Mouse (Mus musculus) gastrocnemius, postnatal 10 days (tissue): ENCODE results near the gene Arhgap20. TPM values are rescaled to one million over a fixed set of nuclear protein-coding genes. Genes with fewer than 3 reads are reported as not detected.

Source experiments
- DNase-seq: peaks from one replicate; pipeline ENCODE4 v3.0.0; 2021; ENCODE audit warnings: mixed read lengths
- long read RNA-seq, 2 experiments: library from polyadenylated mRNA; stranded (forward); transcript quantifications; one replicate each; pipeline ENCODE4 v2.0.0; 2021
- total RNA-seq, 2 experiments: library from RNA; stranded (reverse); gene quantifications; 2 replicates each; pipeline ENCODE4 v1.2.3; 2021

The Arhgap20 gene
- total RNA-seq: 10 to 100 TPM; 24.5 to 31.9 TPM
- long read RNA-seq, experiment 1, full-length matches to known transcripts: 5 of 16 reads
- long read RNA-seq, experiment 1, partial matches to known transcripts: 2 of 16 reads
- long read RNA-seq, experiment 1, other reads (novel, unspliced or antisense): 9 of 16 reads
- long read RNA-seq, experiment 2, full-length matches to known transcripts: 1 of 10 reads
- long read RNA-seq, experiment 2, partial matches to known transcripts: 2 of 10 reads
- long read RNA-seq, experiment 2, other reads (novel, unspliced or antisense): 7 of 10 reads

DNA sequence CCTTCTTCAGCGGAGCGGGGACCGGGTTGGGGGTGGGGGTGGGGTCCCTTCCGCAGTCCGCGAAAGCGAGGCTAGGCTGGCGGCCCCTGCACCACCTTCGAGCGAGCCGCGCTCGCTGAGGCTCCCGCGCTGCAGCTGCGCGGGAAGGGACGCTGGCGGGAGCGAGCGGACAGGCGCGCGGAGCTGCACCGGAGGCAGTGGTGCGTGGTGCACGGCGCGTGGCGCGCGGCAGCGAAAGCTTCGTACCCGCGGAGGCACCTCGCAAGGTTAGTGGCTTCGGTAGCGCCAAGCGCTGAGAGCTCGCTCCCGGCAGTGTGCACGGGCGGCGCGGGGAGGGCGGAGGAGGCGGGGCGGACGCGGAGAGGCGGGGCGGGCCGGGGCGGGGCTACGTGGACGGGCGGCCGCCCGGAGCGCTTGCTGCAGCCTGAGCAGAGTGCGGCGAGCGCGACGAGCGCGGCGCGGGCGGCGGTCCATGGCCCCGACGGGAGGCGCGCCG is at the start of gene Arhgap20:
TSS of gene Arhgap20 (plus strand) at position 417 of the 496 bp plus-strand sequence.
- peak; percentile 82 for DNase-seq

DNA sequence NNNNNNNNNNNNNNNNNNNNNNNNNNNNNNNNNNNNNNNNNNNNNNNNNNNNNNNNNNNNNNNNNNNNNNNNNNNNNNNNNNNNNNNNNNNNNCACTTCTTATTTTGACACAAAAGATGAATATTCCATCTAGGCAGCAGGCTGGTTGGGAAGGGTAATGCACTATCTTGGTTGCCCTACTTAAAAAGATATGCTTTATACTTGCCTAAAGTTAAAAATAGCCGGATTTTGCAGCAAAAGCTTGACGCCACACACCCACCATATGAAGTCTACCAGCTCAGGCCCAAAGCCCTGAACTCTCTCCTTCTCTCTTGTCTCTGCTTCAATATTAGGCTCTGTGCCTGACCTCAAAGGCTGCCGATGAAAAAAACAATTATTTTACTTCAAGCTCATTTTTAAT is 46.3 kb upstream of the Arhgap20 start:
- no peak for DNase-seq

DNA sequence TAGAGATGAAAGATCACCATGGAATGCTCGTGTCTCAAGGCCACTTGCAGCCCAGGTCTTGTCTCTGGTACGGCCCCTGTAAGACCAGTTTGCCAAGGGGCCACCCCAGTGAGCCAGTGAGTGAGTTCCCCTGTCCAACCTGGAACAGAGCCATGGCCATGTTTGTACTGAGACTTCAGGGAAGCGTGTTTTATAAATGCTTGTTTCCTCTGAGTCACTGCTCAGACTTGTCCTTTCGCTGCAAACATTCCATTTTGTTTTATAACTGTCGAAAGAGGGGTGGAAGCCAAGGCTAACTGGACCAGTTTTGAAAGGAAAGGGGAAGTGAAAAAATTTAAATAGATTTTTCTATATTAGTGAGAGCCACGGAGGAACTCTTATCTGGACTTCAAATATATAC is 37.2 kb upstream of the Arhgap20 start:
- peak; percentile 28 for DNase-seq

DNA sequence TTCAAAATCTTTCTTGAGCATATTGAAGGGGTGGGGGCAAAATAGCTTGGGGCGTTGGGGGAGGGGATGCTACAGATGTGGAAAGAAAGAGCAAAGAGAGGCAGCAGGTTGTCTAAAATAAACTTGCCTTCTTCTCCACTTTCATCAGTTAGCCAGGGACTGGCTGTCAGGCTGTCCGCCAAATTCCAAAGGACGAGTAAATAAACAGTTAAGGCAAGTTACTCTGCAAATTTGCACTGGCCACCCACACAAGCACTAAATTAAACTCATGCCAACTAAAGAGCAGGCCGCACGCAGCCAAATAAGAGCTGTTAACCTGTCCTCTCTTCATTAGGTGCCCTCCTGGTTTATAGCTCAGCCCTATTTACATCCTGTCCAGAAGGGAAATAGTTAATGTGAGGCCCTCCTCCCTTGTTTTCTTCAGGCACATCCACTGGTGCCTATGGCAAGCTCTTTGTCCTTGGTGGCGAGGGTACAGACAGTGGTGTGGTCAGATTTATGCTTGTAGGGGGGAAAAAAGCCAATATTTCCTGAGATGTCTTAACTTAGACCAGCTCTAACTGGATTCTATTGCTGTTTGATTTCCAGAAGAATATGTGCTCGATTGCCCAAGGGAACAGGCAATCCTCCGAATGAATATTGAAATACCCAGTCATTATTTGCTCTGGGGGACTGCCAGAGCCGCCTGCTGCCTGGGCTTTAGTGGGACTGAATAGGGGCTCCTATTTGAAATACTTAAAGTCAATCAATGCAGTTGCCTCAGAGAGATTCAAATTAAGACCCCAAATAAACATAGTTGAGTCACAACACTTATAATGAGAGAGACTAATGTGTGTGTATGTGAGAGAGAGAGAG is 29.7 kb upstream of the Arhgap20 start:
- DNase-seq: no peak

DNA sequence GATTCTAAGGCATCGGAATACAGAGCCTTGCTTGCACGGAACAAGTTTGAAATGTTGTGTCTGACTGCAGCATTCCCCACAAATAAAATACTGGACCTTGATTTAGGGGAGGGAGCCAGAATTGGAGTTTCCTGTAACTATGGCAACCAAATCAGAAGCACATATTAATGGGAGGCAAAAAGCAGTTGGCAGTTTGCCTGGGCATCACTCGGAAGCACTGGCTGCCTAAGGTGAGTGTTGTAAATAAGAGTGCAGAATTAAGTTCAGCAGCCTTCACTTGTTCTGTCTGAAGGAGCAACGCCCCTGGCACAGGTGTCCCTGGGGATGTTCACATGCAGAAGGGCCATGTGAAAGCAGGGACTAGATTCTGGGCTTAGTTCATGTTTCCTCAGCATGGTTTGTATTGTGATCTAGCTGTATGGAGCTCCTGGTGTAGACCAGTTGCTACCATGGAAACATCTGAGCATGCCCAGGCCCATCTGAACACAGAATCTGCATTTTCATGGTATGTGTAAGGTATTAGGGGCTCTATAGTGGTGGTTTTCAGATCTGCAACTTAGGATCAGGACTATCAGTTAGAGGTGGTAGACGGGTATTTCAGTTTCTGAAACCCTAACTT is 28.3 kb upstream of the Arhgap20 start:
- no peak for DNase-seq

DNA sequence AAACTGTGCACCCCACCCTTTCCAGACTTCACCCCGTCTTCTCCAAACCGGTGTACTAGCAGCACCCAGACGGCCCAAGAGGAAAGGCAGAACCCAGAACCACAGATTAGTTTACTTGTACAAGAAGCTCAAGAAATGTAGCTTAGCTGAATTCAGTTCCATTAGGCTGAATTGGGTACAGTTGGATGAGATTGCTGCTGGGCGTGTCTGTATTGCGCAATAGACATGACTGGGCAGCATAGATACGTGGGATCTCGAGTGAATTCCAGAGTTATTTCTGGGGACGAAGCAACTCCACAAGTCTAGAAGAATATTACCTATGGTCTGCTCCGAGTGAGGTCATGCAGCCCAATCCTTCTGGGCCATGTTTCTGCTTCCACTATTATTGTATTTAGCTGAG is 26.8 kb upstream of the Arhgap20 start:
- DNase-seq: no peak

DNA sequence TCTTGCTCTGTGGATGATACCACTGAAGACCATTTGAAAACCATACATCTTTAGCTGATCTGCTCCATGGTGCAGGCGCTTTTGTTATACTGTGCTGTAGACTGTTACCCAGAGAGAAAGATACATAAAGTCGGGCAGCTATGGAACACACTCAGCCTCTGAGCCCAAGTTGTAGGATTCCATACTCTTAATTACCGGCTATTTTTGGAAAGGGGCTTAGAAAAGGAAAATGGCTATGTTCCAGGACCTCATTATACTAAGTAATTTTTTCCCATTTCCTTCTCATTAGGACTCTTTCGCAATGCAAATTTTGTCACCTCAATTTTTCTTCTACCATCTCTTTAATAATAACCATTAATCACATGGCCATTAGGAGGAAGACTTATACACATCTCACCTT is 25.3 kb upstream of the Arhgap20 start:
- no peak for DNase-seq

DNA sequence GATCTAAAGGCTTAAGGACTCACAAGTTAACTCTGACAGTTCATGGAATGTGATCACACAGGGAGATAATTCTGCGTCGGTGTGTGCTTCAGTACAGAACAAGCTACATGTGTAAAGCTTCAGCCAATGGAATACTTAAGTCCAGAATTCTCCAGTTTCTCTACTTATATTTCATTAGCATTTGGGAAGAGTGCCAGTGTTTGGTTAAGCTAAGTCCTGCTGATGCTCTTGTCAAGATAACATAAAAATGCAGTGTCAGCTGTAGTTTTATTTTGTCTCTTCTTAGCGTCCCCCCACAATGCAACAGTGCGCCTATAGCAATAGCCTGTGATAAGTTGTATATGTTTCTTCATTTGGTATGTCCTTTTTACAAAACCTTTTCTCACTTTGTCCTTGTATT is 15.0 kb upstream of the Arhgap20 start:
- no peak for DNase-seq

DNA sequence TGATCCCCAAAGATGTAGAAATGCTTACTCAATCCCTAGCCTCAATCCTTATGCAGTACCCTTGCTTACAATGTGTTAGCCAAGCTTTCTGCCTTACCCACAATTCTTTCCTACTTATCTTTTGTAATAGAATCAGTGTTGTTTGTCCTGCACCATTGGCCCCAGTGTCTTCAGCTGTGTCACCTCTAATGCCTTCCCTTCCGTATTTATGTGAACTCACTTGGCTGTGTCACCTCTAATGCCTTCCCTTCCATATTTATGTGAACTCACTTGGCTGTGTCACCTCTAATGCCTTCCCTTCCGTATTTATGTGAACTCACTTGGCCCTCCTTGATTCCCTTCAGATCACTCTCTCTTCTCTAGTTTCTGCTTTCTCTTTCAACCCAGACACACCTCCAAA is 4.1 kb upstream of the Arhgap20 start:
- DNase-seq: no peak

DNA sequence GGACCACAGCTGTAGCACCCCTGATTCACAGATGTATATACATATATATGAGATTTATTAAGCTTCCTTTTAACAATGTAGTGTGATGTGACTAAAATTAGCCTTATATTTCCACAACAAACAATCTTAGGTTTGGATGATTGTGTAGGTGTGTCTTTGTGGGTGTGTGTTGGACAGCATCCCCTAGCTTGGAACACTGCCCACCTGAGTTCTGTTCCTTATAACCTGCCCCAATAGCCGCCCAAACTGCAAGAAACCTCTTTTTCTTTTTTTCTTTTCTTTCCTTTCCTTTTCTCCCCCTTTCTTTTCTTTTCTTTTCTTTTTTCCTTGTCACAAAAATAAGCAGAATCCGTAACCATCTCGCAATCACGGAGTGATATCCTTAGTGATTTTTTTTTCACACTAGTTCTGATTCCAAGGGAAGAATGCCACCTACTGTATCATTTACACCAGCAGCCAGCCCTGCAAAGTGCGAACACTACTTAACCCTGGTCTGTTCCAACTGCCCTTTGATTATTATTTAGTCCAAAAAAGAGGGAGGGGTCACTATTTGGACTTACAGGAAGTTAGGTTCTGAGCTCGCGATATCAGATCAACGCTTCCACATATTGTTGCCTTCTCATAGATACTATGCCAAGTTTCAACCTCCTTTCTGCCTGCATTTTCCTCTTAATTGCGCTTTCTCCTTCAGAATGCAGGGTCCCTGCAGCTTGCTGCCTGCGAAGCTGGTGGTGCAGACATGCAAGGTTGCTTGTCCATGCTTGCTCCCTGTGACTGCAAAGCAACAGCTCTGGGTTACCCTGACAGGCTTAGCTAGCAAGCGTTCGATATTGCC is 879 bp upstream of the Arhgap20 start:
- DNase-seq: no peak

DNA sequence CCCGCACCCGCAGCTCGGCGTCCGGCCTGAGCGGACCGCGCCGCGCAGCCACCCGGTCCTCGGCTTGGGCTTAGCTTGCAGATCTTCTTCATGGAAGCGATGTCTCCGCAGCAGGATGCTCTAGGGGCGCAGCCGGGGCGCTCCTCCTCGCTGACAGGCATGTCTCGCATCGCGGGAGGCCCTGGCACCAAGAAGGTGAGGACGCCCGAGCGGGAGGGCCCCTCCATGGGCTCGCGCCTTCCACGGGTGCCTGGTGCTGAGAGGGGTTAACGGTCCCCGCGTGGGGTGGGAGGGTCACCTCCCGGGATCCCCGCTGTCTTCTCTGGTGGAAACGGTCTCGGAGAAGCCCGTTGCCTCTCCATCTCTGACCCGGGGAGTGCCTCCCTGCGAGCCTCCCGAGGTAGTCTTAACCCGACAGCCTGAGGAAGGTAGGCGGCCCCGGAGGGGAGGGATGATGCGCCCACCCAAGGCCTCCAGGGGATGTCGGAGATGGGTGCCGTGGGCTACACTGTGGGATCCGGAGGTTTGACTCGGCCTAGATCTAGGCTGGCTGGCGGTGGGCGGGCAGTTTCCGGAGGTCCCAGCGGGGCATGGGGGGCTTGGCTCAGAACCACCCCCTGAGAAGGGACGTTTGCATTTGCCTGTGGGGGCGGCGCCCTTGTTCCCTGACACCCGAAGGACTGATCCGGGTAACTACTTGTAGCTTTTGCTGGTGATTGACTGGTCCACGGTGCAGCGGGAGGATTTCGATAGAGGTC is 459 bp downstream of the Arhgap20 start:
- peak; percentile 43 for DNase-seq

DNA sequence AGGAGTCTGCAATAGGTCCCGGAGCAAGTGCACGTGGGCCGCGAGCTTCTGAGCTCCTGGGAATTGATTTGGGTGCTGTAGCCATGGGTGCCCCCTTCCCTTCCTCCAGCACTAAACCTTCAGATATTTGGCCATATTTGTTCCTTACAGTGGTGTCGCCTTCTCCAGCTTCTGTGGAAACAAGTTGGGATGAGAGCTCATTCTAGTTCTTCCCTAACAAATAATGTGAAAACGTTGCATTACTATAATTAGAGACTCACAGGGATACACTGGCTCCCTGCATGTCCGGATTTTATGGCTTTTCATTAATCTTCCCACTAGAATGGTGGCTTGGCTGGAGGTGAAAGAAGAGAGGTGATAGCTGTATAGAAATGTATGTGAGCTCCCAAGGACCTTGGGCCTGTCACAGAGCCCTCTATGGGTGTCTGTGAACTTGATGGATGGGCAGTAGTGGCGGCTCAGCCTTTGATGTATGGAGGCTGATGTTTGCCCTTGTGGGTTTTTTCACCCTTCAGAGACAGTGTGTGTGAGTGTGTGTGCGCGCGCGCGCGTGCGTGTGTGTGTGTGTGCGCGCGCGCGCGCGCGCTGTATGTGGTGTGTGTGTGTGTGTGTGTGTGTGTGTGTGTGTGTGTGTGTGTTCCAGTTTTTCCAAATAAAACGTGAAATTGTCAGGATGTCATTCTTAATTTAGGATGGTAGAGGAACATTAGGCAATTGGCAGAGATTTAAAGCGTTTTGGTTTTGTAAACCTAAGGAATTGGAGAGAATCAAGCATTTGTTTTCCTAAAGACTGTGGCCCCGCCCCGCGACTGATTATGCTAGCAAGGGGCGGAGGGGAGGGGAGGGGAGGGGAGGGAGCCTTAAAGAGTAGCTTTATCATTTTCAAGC is 1.3 kb downstream of the Arhgap20 start:
- peak; percentile 31 for DNase-seq

DNA sequence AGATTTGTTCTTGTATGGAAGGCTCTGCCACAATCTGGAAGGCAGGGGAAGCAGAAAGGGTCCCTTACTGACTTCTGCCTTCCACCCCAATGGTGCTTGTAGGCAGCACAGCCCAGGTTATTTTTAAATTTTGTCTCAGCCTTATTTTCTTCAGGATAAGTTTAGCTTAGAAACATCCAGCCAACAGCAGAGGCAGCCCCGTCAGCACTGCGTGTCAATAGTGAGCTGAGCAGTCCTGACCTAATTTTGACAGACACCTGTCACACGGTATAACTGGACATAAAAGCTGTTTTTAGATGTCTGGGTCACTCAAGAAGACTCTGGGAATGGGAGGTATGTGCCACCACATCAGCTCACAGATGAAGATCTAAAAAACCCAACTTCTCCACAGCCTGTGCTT is 9.1 kb downstream of the Arhgap20 start:
- no peak for DNase-seq

DNA sequence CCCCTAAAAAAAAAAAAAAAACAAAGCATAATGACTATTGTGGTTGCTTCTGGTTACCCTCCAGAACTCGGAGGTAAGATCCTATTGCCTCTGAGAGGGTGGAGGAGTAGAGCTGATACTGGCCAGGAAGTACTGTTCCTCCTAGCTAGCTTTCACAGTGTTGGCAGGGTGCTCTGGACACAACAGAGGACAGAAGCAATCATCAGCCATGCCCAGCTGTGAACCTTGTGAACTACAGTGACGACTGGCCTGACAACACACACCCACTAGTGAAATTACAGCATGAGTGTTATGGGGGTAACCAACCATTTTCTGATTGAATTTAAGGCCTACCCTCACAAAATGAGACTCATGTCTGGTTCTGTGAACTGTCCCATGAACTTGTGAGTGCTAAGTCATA is 11.3 kb downstream of the Arhgap20 start:
- DNase-seq: no peak

DNA sequence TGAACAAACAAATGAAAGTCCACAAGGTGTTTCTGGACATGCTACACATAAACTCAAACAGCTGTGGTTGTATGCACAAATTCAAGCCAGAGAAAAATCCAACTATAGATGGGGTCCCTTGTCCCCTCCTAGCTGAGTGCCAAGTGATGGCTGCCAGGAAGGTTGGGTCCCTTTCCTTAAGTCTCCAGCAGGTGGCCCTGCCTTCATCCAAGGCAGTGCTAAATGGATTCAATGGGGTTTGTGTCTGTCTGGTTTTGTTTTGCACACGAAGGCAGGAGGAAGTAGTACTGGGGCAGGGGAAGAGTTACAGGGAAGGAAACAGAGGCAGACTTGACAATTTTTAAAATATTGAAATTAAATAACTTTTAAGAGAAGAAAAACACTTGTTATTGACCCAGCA is 12.0 kb downstream of the Arhgap20 start:
- no peak for DNase-seq

DNA sequence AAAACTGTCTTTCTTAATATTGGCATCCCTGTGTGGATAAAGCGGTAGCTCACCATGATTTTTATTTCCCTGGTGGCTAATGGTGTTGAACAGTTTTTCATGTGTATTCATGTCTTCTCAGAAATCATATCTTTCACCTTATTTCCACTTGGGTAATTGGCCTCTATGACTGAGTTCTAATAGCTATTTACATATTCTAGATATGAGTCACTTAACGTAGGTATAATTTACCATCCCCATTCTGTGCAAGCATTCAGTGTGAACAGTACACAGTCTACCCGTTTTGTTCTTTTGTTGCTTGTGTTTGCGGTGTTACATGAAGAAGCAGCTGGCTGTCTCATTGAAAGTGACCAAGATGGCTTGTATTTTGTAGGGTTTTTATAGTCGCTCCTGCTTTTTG is 14.1 kb downstream of the Arhgap20 start:
- no peak for DNase-seq

DNA sequence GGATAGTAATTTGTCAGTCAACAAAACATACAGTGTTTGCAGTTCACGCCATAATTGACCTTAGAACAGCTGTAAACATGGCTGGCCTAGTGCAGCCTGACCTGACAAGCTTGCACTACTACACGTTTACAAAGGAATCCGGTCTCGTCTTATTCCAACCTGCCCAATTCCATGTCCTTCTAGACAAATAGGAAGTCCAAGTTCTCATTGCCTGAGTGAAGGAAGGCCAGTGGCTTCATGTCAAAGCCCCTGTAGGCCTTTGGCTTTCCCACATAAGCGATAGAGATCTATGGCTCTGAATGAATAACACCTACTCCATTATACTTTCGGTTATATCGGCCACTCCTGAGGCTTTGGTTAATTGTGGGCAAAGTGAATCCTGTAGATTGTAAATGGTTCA is 16.0 kb downstream of the Arhgap20 start:
- DNase-seq: no peak

DNA sequence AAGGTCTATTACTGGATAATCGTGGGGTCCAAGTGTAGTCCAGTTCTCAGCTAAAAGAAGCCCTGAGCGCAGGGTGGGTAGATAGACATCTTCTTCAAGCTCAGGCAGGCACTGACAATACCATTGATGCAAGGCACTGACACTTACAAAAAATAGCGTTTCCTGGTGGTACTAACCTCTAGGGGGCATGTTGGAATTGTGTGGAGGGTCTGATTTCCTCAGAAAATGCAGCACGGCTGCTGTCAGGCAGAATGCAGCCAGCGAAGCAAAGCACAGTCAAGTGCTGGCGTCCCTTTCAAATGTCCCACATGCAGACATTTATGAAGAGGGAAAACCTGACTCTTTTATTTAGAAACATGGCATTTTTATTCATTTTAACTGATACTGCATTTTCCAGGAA is 22.2 kb downstream of the Arhgap20 start:
- DNase-seq: no peak

DNA sequence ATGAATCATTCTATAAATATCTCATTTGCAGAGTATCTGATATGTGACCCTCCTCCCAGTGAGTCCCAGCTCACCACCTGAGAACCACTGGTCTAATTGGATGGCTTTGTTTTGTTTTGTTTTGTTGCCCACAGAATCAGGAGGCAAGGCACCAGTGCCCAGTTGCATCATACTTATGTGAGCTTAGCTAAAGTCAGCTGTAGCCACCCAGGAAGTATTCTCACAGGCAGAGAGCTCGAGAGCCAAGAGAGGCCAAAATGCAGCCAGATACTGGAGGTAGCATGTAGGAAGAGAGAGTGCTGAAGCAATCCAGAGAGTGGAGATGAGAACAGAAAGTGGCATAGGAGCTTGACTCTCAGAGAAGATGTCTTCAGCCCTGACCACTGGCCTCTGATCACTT is 23.3 kb downstream of the Arhgap20 start:
- DNase-seq: no peak

DNA sequence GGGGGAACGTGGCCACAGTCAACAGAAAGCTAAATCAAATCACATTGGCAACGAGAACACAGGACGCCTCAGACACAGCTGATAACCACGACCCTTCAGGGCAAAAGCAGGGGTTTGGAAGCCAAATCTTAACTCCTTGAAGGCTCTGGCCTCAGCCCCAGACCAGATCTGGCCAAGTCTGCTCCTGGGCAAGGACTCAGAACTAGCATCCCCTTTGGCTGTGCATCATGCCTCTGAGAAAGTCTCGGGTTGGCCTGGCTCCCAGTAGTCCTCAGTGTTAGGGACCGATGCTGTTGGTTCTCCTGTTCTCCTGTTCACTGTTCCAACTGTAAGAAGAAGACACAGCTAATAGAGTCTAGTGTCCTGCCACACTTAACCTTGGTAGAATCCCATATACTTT is 30.1 kb downstream of the Arhgap20 start:
- peak; percentile 62 for DNase-seq
